Mouse (Mus musculus): Measurements from ENCODE around the gene Ifnar2. TPM values are rescaled to one million over a fixed set of nuclear protein-coding genes. Genes with fewer than 3 reads are reported as not detected.

The Ifnar2 gene
- polyA plus RNA-seq, 1 experiment from 2014 or later: 44.2 TPM

DNA sequence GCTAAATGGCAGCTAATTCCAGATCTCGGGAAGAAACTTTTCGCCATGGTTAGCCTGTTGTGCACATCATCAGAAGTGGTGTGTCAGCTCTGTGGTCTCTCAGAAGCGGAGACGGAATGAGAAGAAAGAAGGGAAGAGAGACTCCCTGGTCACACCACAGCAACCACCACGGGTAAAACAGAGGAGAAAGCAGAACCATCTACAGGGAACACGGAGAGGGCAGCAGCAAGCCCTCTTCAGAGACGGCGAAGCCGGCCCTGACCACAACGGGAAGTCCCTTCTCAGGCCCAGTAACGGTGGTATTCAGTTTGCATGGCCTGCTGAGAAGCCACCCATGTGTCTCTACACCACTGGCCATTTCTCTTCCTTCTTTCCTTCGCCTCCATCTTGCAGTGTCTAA lies 17.4 kb upstream of the Ifnar2 start:
- Histone ChIP-seq H3K4me3 (replicated peaks; ENCODE audit: low read length) (no peak overlapping the region), H3K27ac (ENCODE audit: low read length) (no peak overlapping the region), H3K9ac (replicated peaks; ENCODE audit: low read depth, low read length) (no peak overlapping the region), H3K4me2 (ENCODE audit: low read length) (no peak overlapping the region), H3K27me3 (replicated peaks; ENCODE audit: control insufficient read depth, insufficient read depth, low read length) (peaks cover 23% of the 10 kb centered on the region), H3K4me1 (replicated peaks; ENCODE audit: control insufficient read depth, insufficient read depth, low read length) (no peaks in the 10 kb centered on the region), H3K9me3 (ENCODE audit: control insufficient read depth, low read length) (no peaks in the 10 kb centered on the region), H3K36me3 (ENCODE audit: control insufficient read depth, insufficient read depth) (no peaks in the 10 kb centered on the region)
- no peak for ATAC-seq
- 81% methylated on average over 12 of the region's 12 CpGs for WGBS

- Histone ChIP-seq H3K4me3 (replicated peaks; ENCODE audit: low read length) (no peak overlapping the region), H3K27me3 (replicated peaks; ENCODE audit: control insufficient read depth, insufficient read depth, low read length) (peaks cover 19% of the 10 kb centered on the region), H3K36me3 (ENCODE audit: control insufficient read depth, insufficient read depth) (no peaks in the 10 kb centered on the region), H3K4me2 (ENCODE audit: low read length) (no peak overlapping the region), H3K9ac (replicated peaks; ENCODE audit: low read depth, low read length) (no peak overlapping the region), H3K4me1 (replicated peaks; ENCODE audit: control insufficient read depth, insufficient read depth, low read length) (no peaks in the 10 kb centered on the region), H3K9me3 (ENCODE audit: control insufficient read depth, low read length) (no peaks in the 10 kb centered on the region), H3K27ac (ENCODE audit: low read length) (no peak overlapping the region)
- no peak for ATAC-seq
- 71% methylated on average over 10 of the region's 10 CpGs for WGBS
Measured at GRCm38 (mm10) chr16:91356760-91357525, 15.6 kb upstream of the Ifnar2 start.

DNA sequence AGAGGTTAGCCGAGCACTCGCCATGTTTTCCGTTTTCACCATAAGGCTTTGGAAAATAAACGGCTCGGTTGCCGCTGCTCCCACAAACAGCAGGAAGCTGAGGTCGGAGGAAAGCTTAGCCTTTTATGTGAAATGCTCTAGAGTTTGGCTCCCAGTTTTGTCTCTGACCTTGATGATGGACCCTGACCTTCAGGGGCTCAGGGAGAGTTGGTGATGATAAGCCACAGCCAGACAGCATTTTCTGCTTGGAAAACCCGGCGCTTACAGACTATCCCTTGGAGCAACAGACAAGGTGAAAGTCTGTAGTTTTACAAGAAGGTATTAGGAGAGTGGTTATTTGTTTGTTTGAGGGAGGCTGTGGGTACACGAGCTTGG lies 15.1 kb upstream of the Ifnar2 start:
- H3K4me2 ChIP-seq (ENCODE audit: low read length): no peak overlapping the region
- H3K4me1 ChIP-seq (replicated peaks; ENCODE audit: control insufficient read depth, insufficient read depth, low read length): no peaks in the 10 kb centered on the region
- H3K36me3 ChIP-seq (ENCODE audit: control insufficient read depth, insufficient read depth): no peaks in the 10 kb centered on the region
- no peak overlapping the region for H3K4me3 ChIP-seq (replicated peaks; ENCODE audit: low read length)
- peaks cover 19% of the 10 kb centered on the region for H3K27me3 ChIP-seq (replicated peaks; ENCODE audit: control insufficient read depth, insufficient read depth, low read length)
- H3K27ac ChIP-seq (ENCODE audit: low read length): no peak overlapping the region
- WGBS: 66% methylated on average over 10 of the region's 10 CpGs
- H3K9ac ChIP-seq (replicated peaks; ENCODE audit: low read depth, low read length): no peak overlapping the region
- no peaks in the 10 kb centered on the region for H3K9me3 ChIP-seq (ENCODE audit: control insufficient read depth, low read length)
- no peak for ATAC-seq

GRCm38 (mm10) chr16:91358555-91358954 lies 14.0 kb upstream of the Ifnar2 start:
- 36% methylated on average over 8 of the region's 8 CpGs for WGBS
- no peak overlapping the region for H3K27ac ChIP-seq (ENCODE audit: low read length)
- ATAC-seq: peak; percentile 73; the same call in 1 of the 2 replicates

GRCm38 (mm10) chr16:91359531-91359930 lies 13.1 kb upstream of the Ifnar2 start:
- H3K4me1 ChIP-seq (replicated peaks; ENCODE audit: control insufficient read depth, insufficient read depth, low read length): no peaks in the 10 kb centered on the region; the same call in 1 of the 2 replicates
- H3K4me3 ChIP-seq (replicated peaks; ENCODE audit: low read length): no peak overlapping the region
- WGBS: 91% methylated on average over 13 of the region's 13 CpGs
- peaks cover 11% of the 10 kb centered on the region; the same call in 1 of the 2 replicates for H3K27me3 ChIP-seq (replicated peaks; ENCODE audit: control insufficient read depth, insufficient read depth, low read length)
- ATAC-seq: no peak
- no peaks in the 10 kb centered on the region for H3K9me3 ChIP-seq (ENCODE audit: control insufficient read depth, low read length)
- no peak overlapping the region for H3K9ac ChIP-seq (replicated peaks; ENCODE audit: low read depth, low read length)
- H3K4me2 ChIP-seq (ENCODE audit: low read length): no peak overlapping the region
- H3K36me3 ChIP-seq (ENCODE audit: control insufficient read depth, insufficient read depth): no peaks in the 10 kb centered on the region
- no peak overlapping the region for H3K27ac ChIP-seq (ENCODE audit: low read length)

More at GRCm38 (mm10) chr16:91358555-91358954, 14.0 kb upstream of the Ifnar2 start:
- peaks cover 12% of the 10 kb centered on the region for H3K27me3 ChIP-seq (replicated peaks; ENCODE audit: control insufficient read depth, insufficient read depth, low read length)
- H3K4me1 ChIP-seq (replicated peaks; ENCODE audit: control insufficient read depth, insufficient read depth, low read length): no peaks in the 10 kb centered on the region; the same call in 1 of the 2 replicates
- no peak overlapping the region for H3K4me2 ChIP-seq (ENCODE audit: low read length)
- H3K4me3 ChIP-seq (replicated peaks; ENCODE audit: low read length): no peak overlapping the region
- no peak overlapping the region; the same call in 1 of the 2 replicates for H3K9ac ChIP-seq (replicated peaks; ENCODE audit: low read depth, low read length)
- no peaks in the 10 kb centered on the region for H3K9me3 ChIP-seq (ENCODE audit: control insufficient read depth, low read length)
- no peaks in the 10 kb centered on the region for H3K36me3 ChIP-seq (ENCODE audit: control insufficient read depth, insufficient read depth)

- no peak for ATAC-seq
- H3K4me1 ChIP-seq (replicated peaks; ENCODE audit: control insufficient read depth, insufficient read depth, low read length): no peaks in the 10 kb centered on the region; the same call in 1 of the 2 replicates
- H3K27ac ChIP-seq (ENCODE audit: low read length): no peak overlapping the region
- peaks cover 8% of the 10 kb centered on the region; the same call in 1 of the 2 replicates for H3K27me3 ChIP-seq (replicated peaks; ENCODE audit: control insufficient read depth, insufficient read depth, low read length)
- no peak overlapping the region for H3K4me2 ChIP-seq (ENCODE audit: low read length)
- 49% methylated on average over 3 of the region's 3 CpGs for WGBS
- H3K9me3 ChIP-seq (ENCODE audit: control insufficient read depth, low read length): no peaks in the 10 kb centered on the region
- H3K9ac ChIP-seq (replicated peaks; ENCODE audit: low read depth, low read length): no peak overlapping the region
- H3K4me3 ChIP-seq (replicated peaks; ENCODE audit: low read length): no peak overlapping the region
- no peaks in the 10 kb centered on the region for H3K36me3 ChIP-seq (ENCODE audit: control insufficient read depth, insufficient read depth)
Measured at GRCm38 (mm10) chr16:91360162-91360561, 12.4 kb upstream of the Ifnar2 start.

DNA sequence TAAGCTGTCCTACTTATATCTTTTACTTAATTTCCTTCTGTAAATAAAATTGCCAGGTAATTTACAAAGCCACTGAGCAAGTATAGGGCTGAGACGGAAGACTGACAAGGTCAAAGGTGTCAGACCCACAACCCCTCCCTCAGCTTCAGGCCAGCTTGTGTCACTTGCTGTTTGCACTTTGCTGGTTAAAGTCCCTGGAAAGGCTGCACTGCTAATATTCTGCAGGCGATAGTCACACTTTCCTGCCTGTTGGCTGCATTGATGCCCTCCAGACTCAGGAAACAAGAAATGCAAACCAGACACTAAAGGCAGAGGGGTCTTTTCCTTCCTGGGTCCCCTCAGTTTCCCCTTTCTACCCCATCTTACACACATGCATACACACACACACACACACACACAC lies 10.6 kb upstream of the Ifnar2 start:
- WGBS: 78% methylated on average over 2 of the region's 2 CpGs
- H3K27me3 ChIP-seq (replicated peaks; ENCODE audit: control insufficient read depth, insufficient read depth, low read length): 0 out of 2 replicates have a peak, but pooled peaks cover under 1% of the 10 kb centered on the region
- no peak overlapping the region for H3K27ac ChIP-seq (ENCODE audit: low read length)
- H3K4me2 ChIP-seq (ENCODE audit: low read length): no peak overlapping the region
- no peaks in the 10 kb centered on the region; the same call in 1 of the 2 replicates for H3K4me1 ChIP-seq (replicated peaks; ENCODE audit: control insufficient read depth, insufficient read depth, low read length)
- H3K36me3 ChIP-seq (ENCODE audit: control insufficient read depth, insufficient read depth): no peaks in the 10 kb centered on the region
- no peak overlapping the region for H3K9ac ChIP-seq (replicated peaks; ENCODE audit: low read depth, low read length)
- no peaks in the 10 kb centered on the region for H3K9me3 ChIP-seq (ENCODE audit: control insufficient read depth, low read length)
- ATAC-seq: no peak
- no peak overlapping the region for H3K4me3 ChIP-seq (replicated peaks; ENCODE audit: low read length)

GRCm38 (mm10) chr16:91362616-91363272 lies 9.8 kb upstream of the Ifnar2 start:
- H3K27me3 ChIP-seq (replicated peaks; ENCODE audit: control insufficient read depth, insufficient read depth, low read length): no peaks in the 10 kb centered on the region
- H3K4me3 ChIP-seq (replicated peaks; ENCODE audit: low read length): no peak overlapping the region
- H3K9me3 ChIP-seq (ENCODE audit: control insufficient read depth, low read length): no peaks in the 10 kb centered on the region
- no peak overlapping the region for H3K27ac ChIP-seq (ENCODE audit: low read length)
- no peaks in the 10 kb centered on the region for H3K36me3 ChIP-seq (ENCODE audit: control insufficient read depth, insufficient read depth)
- H3K4me1 ChIP-seq (replicated peaks; ENCODE audit: control insufficient read depth, insufficient read depth, low read length): no peaks in the 10 kb centered on the region; the same call in 1 of the 2 replicates
- 55% methylated on average over 12 of the region's 12 CpGs for WGBS
- ATAC-seq: no peak
- no peak overlapping the region for H3K9ac ChIP-seq (replicated peaks; ENCODE audit: low read depth, low read length)
- H3K4me2 ChIP-seq (ENCODE audit: low read length): no peak overlapping the region

DNA sequence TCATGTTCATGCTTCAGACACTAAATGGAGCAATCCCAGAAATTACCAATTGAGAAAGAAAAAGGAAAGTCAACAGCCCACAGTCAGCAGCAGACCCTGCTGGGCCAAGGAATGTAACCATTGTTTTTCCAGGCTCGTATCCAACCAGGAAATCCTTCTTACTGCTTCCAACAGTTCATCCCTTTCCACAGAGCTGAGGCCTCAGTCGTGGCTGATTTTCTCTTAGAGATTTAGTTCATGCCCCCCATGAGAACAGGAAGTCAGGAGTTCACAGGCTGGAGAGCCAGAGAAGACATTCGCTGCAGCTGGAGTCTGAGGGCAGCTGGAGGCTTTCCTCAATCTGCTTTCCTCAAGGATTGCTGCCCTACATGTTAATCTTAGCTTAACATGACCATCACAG lies 9.1 kb upstream of the Ifnar2 start:
- H3K4me3 ChIP-seq (replicated peaks; ENCODE audit: low read length): no peak overlapping the region
- no peak overlapping the region for H3K9ac ChIP-seq (replicated peaks; ENCODE audit: low read depth, low read length)
- H3K9me3 ChIP-seq (ENCODE audit: control insufficient read depth, low read length): no peaks in the 10 kb centered on the region
- no peaks in the 10 kb centered on the region for H3K27me3 ChIP-seq (replicated peaks; ENCODE audit: control insufficient read depth, insufficient read depth, low read length)
- no peak overlapping the region for H3K4me2 ChIP-seq (ENCODE audit: low read length)
- no peaks in the 10 kb centered on the region; the same call in 1 of the 2 replicates for H3K4me1 ChIP-seq (replicated peaks; ENCODE audit: control insufficient read depth, insufficient read depth, low read length)
- no peak overlapping the region for H3K27ac ChIP-seq (ENCODE audit: low read length)
- no peak for ATAC-seq
- H3K36me3 ChIP-seq (ENCODE audit: control insufficient read depth, insufficient read depth): no peaks in the 10 kb centered on the region
- 36% methylated on average over 3 of the region's 3 CpGs for WGBS

Data from forebrain, embryonic 16.5 days (tissue).